Mouse (Mus musculus): ENCODE data around the gene Mus81.
"Not testable (repeated sequence)": the region's sequence is repeated elsewhere in the genome, so short reads cannot be mapped to it uniquely, and the experiment has no call there.

GRCm38 (mm10) chr19:5493301-5493721 lies 5.1 kb upstream of the Mus81 start:
- 0 out of 2 replicates have a peak, but pooled peaks have one; percentile 12 for TF ChIP-seq CTCF (IDR thresholded peaks at IDR 0.05; ENCODE audit: low read depth)
- TF ChIP-seq EP300 (IDR thresholded peaks at IDR 0.05; ENCODE audit: low read depth) = not testable (repeated sequence)

Measured in liver, embryonic 14.5 days (tissue).